Mouse (Mus musculus): Measurements from ENCODE around the gene Ttc13. TPM values are rescaled to one million over a fixed set of nuclear protein-coding genes. Genes with fewer than 3 reads are reported as not detected.
A peak's percentile ranks its signal among the peaks of the same experiment; 100 is the strongest.

Ttc13 gene
- total RNA-seq, 4 experiments from 2014 or later = 14.1 to 20.5 (median 18.3) TPM

DNA sequence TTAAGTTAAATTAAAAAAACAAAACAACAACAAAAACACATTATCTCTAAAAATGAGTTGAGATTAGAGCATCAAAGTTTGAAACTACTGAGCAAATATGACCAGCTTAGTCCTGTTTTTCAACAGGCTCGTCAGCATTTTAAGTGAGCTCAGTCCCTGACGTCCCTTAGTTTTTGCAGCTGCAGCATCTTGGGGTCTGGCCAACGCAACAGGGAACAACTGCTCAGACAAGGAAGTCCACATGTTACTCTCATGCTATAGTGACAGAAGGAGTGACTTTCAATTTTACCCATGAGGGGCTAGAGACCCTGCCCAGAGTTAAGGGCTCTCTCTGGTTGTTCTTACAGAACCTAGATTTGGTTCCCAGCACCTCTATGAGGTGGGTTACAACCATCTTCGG lies 17.4 kb downstream of the Ttc13 start:
- no peak for DNase-seq (ENCODE audit: low spot score in 2 of 2)

DNA sequence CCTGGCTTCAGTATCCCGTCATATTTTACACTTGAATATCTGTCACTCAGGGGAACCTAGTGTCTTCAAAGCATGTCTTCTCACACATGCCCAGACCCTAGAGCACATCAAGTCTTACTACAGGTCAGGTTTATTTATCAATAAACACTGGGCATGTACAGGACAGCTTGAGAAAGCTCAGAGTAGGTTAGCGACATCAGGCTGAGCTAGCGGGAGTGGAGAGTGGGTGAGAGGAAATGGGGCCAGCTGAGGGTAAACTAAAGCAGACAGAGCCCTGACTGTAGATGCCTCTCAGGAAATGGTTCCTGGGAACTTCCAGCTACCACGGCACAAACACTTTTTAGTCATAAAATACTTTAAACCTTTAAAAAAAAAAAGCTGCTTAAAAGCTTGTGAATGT lies 18.3 kb downstream of the Ttc13 start:
- DNase-seq (ENCODE audit: low spot score in 2 of 2) = no peak

DNA sequence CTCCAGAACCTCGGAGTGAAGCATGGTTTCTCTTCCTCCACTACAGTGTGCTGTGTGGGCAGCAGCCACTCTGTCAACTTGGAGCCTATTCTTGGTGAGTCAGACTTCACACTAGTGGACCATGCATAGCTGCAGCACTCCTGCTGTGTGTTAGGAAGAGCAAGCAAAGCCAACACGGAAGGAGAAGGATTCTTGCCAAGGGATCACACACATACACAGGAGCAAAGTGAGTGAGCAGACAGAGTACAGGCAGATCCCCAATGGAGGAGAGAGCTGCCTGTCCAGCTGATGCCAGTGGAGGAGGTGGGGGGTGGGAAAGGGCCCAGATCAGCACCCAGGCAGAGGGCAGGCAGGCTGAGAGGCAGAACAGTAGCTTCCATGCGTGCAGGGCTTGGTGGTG lies 19.6 kb downstream of the Ttc13 start:
- DNase-seq (ENCODE audit: low spot score in 2 of 2) = no peak

DNA sequence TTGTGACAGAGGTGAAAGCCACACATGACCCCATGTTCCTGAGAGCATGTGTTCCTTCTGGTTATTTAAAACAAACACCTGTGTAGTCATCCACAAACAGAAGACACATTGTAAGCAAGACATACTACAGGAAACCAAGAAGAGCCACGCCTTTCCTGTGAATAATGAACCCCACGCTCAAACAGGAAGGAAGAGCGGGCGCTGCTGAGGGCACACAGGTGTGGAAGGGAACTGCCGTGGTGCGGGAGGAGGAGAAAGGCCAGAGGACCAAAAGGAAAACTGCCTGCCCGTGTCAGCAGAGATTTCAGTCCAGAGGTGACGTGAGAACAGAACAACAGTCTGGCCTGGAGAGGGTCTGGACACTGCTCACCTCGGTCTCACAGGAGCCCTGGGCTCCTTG lies 20.8 kb downstream of the Ttc13 start:
- no peak for DNase-seq (ENCODE audit: low spot score in 2 of 2)

DNA sequence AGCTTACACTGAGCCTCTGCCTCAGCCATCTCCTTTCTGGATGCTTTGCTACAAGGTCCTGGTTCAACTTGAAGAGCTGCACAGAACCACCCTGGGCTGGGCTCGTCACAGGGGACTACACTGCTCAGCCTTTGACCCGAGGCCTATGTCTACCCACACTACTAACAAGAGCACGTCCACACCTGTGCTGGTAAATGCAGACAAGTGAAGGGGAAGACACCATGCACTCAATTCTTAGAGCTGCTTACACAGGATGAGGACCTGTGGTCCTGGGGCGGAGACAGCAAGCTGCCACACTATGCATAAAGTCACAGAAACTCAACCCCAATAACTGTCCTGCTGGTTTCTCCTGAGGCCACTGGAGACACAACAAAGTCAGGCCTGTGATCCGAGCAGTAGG lies 21.5 kb downstream of the Ttc13 start:
- no peak for DNase-seq (ENCODE audit: low spot score in 2 of 2)

DNA sequence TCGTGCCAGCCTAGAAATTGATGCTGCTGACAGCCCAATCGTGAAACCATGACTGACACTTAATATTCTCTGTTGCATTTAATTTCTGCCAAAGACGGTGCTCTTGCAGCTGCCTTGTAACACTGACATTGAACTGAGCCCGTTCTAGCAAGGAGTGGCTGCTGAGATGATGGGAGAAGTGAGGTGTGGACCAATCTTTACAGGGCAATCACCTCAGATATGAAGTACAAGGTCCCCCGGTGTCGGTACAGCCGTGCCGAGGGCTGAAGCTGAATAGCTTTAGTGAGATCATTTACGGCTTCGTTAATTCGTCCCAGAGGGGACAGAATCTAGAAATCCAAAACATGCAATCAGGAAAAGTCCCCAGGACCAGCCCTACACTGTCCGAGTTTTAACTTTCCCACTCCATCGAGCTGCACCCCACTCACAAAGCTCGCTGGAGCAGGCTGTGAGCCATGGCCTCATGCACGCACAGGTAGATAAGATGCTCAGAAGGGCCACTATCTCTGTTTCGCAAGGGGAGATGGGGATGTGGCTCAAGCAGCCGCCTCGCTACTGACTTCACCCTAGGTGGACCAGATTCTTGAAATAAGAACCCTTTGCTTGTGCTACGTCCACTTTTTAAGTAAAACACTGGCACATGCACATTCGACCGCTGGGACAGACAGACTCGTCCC lies 26.2 kb downstream of the Ttc13 start:
- DNase-seq (ENCODE audit: low spot score in 2 of 2) = no peak

DNA sequence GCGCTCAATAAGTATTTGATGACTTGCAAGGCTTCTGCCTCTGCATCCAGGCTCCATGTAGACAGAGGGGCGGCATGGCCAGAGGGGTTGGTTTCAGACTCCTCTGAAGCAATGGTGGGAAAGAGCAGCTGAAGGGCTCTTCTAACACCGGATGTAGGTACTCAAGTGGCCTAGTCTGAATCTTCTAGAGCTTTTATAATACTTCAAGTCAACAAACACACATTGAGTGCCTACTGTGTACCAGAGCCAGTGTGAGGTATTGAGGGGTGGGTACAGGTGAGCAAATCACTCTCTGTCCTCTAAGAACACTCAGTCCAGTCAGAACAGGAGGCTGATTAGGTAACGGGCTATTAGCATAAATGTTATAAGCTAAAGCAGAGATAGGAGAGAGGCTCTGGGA lies 30.1 kb downstream of the Ttc13 start:
- DNase-seq (ENCODE audit: low spot score in 2 of 2) = no peak

DNA sequence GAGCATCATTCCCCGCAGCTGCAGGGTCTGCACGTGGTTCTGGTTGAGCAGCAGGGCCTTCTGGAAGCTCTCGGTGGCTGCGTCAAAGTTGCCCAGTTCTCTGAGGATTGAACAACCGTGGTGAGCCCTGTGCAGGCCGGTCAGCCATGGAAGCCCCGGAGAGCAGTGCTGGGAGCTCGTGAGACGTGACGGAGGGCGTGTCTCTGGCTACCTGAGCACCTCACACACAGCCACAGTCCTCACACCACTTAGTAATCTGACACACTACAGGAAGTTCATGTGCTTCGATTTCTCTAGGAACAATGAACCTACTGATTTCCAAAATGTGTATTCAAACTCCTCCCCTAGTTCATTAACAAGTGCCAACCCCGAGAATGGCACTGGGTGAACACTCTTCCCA lies 32.9 kb downstream of the Ttc13 start:
- DNase-seq (ENCODE audit: low spot score in 2 of 2) = no peak

DNA sequence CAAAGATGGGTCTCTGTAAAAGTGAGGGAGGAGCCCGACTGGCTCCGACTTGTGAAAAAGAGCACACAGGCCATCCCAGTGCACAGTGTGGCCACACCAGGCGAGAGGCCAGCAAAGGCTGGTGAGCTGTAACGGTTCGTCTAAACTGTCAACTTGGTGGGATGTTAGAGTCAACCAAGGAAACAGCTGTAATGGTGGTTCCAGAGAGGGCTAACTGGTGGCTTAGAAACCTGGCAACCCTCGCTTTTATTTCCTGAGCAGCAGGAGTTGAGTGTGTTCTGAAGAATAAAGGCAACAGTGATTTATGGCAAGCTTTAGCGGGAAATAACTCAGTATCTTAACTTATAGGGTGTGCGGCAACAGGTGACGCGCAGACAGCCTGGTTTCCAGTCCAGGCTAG lies 39.6 kb downstream of the Ttc13 start:
- DNase-seq (ENCODE audit: low spot score in 2 of 2) = no peak

DNA sequence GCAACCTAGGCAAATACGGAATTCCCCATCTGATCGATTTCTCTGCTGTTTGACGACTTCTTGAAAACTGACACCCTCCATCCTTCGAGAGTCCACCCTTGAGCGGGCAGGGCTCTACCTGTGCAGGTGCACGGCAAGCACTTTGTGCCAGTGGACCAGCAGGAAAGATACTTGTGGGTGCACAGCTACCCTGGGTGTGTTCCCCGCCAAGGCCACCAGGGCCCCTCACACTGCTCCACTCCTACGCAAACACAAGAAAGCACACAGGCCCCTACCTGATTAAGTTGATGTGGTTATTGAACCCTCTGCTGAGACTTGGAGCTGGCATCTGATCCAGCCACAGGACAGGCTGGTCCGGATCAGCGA lies 40.0 kb downstream of the Ttc13 start:
- no peak for DNase-seq (ENCODE audit: low spot score in 2 of 2)

DNA sequence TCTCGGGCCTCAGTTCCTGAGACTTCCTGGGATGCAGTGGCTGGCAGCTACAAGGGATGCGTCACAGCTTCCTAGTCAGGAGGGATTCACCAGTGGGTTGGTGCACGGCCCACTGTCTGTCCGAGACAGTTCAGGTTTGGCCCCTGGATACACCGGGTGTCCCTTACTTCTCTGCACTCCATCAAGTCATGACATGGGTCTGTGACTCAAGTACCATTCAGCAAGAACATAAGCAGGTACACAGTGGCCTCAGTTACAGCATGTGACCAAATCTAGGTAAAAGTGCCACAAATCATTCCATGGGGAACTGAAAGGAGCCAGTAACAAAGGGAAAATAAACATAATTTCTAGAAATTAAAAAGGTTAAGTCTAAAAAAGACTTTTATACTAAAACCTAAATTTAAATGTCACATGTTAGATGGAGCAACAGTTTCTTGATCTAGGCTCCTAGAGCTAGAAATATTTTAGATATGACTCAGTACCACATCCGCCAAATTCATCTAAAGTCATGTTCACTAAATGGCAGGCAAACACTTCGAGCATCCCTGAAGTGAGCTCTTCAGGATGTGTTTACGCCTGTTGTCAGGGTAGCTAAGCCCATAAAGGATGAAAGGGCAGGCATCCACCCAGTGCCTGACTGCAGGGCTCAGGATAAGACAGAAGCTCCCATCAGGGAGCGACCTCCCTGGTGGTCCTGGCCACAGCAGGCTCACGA lies 40.5 kb downstream of the Ttc13 start:
- no peak for DNase-seq (ENCODE audit: low spot score in 2 of 2)

DNA sequence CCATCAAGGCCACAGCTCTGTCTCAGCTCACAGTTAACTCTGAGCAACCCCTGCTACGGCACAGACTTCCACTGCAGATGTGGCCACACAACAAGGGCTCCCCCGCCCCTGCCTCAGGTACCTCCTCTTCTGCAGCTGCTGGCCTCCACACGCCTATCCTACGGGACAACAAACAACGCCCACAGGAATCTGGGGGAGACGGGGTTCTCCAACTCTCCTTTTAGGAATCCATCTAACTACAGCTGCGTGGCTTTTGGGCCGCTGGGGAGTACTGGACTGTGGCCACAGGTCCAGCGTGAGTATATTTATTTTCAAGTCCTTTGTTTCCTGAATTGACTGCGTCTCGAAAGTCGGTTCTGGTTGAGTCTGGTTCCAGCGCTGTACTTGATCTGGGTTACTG lies 43.5 kb downstream of the Ttc13 start:
- DNase-seq (ENCODE audit: low spot score in 2 of 2) = no peak

DNA sequence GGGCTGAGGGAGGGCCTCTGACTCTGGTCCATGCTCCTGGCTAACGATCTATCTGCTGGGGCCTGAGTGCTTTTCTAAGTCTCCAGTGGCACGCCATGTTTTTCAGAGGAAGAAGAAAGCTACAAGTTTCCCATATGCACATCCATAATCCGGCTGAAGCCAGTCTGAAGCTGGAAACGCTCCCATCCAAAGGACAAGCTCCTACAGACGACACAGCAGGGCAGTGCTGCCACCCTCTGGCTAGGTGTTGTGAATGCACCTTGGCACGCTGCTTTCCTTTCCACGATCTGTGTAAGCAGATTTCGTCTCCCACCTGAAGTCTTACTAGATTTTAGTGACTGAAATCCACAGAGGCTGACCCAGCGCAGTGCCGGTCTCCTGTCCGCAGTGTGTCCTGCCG lies 44.3 kb downstream of the Ttc13 start:
- peak; percentile 71 for DNase-seq (ENCODE audit: low spot score in 2 of 2)

DNA sequence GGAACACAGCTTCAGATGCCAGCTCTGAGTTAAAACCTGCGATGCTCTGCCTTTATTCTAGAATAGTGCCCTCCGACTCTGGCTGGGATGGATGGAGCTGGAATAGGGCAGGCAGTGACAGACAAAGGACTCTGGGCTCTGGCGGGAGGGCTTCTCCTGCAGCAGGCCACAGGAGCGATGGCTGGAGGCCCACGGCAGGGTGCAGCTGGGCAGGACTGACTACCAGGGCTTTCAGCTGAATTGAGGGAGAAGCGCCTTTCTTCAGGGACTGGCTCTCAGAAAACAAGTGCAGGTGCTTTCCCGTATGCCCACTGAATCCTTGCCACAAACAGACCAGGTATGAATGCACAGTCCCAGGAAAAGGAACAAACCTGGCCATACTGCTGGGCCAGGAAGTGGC lies 44.7 kb downstream of the Ttc13 start:
- DNase-seq (ENCODE audit: low spot score in 2 of 2) = no peak

DNA sequence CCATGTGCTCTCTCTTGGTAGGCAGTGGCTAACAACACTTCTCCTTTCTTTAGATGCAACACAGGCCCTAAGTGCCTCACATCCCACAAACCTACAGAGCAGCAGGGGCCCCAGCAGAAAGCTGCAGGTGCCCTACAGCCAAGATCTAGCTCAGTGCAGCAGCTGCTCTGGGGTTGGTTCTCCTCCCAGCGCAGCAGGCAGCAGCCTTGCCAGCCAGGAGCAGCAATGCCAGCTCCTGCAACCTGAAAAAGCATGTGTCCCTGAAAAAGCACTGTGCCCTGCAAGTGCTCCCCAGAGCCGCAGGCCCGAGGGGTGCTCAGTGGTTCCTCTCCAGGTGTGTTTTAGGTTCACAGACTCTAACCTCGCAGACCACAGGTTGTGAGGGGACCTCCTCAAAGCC lies 45.1 kb downstream of the Ttc13 start:
- DNase-seq (ENCODE audit: low spot score in 2 of 2) = no peak

DNA sequence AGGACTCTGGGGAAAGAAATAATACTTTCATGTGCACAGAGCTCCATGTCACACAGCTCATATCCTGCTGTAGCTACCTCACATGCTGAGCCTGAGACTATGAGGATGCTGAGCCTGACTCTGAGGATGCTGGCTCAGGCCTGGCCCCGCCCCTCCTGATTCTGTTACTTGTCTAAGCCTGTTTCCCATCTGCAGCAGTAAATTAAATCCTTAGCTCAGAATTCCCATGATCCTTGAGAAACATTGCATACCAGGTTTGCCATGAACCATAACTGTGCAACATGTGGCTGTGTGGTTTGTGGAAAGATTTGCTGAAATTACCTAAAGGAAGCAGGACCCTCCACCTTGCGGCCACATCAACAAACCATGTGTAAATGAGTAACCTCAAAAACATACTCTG lies 49.4 kb downstream of the Ttc13 start:
- DNase-seq (ENCODE audit: low spot score in 2 of 2) = no peak

DNA sequence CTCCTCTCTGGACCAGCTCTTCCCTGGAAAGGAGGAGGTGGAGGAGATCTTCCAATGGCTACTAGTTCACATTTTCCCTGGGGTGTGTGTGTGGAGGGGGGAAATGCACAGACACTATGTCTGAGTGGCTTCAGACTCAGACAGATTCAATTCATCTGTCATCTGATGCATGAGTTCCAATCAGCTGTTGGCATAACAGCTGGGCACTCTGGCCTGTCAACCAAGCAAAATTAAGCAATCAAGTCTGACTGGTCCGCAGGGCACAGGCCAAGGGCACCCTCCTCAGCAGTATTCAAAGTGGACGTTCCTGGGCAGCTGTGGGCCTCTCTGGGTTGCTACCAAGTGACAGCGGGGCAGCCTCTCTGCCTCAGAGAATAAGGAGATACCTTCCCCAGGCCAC lies 53.0 kb downstream of the Ttc13 start:
- no peak for DNase-seq (ENCODE audit: low spot score in 2 of 2)

DNA sequence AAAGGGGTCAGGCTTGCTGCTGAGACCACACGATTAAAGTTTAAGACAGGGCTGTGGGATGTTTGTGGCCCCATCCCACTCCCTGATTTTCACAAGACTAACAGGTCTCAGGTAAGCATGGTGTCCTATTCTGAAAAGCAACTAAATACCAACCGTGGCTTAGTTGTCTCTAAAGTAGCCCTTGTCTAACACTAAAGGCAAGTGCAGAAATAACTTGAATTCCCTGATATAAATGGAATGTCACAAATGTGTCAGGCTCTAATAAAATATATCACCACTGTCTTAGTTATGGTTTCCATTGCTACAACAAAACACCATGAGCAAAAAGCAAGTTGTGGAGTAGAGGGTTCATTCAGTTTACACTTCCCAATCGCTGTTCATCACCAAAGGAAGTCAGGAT lies 57.4 kb downstream of the Ttc13 start:
- no peak for DNase-seq (ENCODE audit: low spot score in 2 of 2)

DNA sequence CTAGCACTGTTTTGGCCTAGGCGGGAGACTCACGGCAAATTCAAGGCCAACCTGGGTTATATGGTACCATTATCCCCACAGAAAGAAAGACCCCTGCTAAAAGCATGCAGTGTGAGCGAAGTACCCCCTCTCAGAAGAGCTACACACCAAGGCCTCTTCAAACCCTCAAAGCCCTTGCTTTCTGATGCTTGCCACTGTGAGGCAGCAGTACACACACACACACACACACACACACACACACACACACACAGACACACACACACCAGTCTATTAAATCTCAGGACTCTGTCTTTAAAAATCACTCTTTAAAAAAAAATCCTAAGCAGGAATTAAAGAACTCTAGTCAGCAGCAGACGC lies 57.9 kb downstream of the Ttc13 start:
- DNase-seq (ENCODE audit: low spot score in 2 of 2) = no peak

DNA sequence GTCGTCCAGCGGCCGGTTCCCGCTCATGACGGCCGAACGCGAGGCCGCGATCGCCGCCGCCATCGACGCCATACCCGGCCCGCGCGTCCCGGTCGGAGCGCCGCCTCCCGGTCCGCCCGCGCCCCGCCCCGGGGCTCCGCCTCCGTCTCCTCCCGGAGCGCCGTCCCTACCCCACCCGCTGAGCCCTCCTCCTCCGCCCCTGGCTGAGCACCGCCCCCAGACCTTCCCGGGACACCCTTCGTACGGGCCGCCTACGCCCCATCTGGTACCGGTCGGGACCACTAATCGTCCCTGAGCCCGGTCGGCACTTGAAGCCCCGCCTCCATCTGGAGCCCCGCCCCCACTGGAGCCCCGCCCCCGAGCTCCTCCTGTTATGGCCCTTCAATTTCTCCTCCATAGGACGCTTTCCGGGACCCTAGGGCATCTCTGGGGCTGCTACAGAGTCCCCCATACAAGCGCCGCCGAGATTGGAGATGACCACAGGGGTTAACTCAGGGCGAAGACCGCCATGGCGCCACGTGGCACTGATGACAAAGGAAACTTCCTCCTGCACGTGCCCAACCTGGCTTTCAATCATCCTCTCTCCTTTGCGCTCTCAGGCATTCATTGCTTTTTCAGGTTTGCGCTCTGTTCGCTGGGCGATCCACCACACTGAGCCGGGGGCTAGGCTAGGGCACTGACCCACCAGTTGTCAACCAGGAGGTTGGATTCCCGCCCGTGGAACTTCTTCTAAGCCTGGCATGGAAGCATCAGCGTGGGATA lies 58.5 kb downstream of the Ttc13 start, which contains the start of gene 2310022B05Rik:
2310022B05Rik (minus strand) TSS at position 258 of the 762 bp plus-strand sequence.
- DNase-seq (ENCODE audit: low spot score in 2 of 2) = peak; percentile 82 to 84

DNA sequence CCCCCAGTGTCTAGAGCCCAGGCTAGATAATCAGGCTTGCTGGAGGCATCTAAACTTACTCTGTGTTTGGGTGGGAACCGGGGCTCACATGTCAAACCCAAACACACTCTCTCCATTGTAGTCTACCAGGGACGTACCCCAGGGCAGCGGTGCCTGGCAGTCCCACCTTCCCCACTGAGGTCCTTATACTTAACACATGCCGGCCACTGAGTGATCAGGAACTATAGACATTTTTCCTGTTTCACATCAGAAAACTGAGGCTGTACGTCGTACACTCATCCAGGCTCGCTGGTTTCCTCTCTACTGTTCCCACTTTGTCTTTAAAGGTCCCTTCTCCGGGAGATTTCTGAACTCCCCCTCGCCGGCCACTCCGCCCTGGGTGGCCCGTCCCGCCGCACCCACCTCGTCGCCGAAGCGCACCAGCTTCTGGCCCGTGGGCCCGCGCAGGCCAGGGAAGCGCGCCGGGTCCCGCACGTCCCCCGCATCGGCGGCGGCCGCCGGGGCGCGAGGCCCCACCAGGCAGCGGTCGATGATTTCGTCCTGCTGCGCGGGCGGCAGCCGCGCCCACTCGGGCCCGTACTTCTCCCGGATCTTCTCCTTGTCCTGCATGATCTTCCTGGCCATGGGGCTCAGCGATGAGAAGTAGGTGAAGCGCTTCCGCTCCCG lies 59.2 kb downstream of the Ttc13 start:
- no peak for DNase-seq (ENCODE audit: low spot score in 2 of 2)

DNA sequence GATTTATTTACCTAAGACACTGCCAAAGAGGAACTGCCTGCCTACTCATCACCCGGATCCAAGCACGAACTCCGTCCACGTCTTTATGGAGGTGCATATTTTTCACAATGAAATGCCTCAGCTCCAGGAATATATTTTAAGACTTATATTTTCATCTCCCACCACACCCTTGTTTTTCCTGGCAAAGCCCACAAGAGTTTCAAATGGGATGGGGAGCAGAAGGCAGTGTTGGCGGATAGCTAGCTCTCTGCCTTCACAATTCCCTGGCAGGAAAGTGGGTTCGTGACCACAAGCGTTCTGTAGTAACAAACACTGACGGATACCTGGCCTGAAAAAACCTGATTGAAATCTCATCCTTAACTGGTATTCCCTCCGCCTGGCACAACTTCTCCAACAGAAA lies 60.0 kb downstream of the Ttc13 start:
- DNase-seq (ENCODE audit: low spot score in 2 of 2) = no peak
